Mouse (Mus musculus) T-helper 17 cell (primary cell): ENCODE results near the gene Wls.

Experiments
- in situ Hi-C, 2 experiments: fragments of 300-600 bp; cut with MboI, MseI; formaldehyde crosslinking; loops; 1 replicate in 1 of 2; 2 replicates in 1 of 2; pipeline ENCODE4 v1.15.1; 2025; ENCODE audit warnings: high pct_unique_total_duplicates in 2 of 2

Wls gene

GRCm38 (mm10) chr3:159917328-159918090 lies 78.0 kb downstream of the Wls start:
- in situ Hi-C loops = no loop called here
